Mouse (Mus musculus) retina, postnatal 1 day (tissue): ENCODE data around the gene Cpeb4.

Source experiments
- DNase-seq: peaks from one replicate; pipeline ENCODE4 v3.0.0-alpha.2; 2012

The Cpeb4 gene

DNA sequence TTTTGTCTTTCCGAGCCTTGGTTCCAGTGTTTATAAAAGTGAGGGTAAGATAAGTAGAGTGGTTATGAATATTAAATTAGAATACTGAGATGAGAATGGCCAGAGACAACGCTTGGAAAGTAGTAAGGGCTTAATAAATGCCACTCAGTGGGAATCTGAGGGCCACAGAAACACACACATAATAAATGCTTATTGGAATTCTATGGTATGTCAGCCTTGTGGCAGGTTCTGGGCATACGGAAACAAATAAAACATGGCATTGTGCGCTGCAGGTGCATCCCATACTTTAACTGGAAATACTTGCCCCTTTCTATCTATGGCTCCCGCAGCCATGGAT is 24.6 kb upstream of the Cpeb4 start:
- DNase-seq: no peak

DNA sequence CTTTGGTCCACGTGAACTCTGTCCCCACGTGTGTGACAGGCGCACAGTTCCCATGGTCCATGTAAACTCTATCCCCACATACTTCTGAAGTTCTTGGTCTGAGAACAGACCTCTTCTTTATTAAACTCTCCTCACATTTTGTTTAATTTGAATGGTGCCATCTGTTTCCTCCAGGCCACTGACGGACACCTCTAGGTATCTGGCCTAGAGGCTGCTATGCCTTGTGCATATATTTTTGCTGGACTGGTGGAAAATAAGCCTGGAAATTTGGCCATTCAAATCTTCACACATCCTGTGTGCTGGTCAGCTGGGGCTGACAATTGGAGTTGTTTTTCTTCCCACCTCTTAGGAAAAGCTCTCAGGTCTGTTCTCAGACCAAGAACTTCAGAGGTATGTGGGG is 23.3 kb upstream of the Cpeb4 start:
- DNase-seq: no peak

DNA sequence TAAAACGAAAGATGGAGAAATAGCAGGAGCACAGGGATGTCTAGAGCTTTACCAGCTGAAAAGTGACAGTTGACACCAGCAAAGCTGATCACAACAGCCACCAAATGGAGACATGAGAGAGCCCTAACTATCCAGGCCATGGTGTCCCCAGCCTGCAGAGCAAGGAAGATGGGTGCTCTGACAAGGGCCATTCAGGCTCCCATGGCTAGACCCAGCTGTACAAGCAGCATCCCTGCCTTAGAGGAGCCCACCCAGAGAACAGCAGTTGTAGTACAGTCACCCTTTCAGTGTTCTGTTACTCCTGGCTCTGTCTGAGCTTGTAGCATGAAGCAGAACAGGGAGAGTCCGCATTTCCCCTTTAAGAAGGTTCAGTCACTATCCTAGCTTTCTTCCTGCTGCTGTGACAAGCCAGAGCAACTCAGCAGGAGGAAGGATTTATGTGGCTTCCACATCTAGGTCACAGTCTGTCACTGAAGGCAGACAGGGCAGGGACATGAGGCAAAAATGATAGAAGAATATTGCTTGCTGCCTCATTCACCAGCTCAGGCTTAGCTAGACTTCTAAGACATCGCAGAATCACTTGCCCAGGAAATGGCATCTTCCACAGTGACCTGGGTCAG is 21.7 kb upstream of the Cpeb4 start:
- DNase-seq: peak; percentile 66

DNA sequence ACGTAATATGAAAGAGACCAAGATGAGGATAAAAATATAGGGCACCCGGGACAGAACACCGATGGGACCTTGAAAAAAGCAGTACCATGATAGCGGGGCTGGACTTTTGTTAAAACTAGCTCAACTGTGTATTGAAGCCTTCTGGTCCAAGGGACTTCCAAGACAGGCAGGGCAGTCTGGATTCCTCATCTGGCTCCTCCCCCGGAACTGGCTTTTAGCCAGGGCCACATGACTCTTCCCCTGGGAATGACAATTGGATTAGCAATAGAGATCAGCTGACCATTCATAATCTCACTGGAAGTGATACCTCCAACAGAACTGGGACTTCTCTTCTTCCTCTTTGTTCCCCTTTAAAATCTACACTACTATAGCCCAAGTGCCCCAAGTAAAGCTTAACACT is 21.0 kb upstream of the Cpeb4 start:
- peak; percentile 87 for DNase-seq

DNA sequence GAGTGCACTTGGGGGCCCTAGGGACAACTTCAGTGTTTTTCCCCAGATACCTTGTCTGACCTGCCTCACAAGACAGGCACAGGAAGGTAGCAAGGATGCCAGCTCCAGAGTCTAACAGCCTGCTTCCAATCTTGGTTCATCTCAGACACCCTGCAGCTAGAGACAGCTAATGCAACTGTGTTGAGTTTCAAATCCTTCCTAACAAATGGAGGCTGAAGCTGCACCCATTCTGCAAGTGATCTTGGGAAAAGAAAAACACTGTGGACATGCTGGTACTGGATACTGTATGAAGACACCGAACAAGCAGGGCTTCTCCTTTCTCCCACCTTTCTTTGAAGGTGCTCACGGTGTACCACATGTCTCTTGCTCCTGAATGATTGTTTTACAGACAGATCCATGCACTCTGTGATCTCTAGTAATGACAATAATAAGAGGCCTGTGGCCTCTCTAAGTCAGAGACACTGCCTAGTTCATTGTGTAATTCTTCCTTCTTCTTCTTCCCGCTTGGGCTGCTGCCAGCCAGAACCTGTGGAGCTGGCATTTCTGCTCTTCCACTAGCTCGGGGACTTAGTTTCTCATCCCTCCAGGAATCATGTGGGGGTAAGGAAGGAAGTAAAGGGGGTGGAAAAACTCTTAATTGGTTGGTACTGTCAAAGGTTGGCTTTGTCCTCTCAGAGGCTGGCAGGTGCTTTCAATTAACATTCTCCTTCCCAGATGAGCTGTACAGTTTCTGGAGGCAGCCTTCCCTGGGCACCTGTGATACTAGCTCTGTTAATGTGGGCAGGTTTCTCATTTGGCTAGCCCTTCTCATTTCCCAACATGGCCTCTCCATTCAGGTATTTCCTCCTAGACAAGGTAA is 20.1 kb upstream of the Cpeb4 start:
- DNase-seq: no peak

DNA sequence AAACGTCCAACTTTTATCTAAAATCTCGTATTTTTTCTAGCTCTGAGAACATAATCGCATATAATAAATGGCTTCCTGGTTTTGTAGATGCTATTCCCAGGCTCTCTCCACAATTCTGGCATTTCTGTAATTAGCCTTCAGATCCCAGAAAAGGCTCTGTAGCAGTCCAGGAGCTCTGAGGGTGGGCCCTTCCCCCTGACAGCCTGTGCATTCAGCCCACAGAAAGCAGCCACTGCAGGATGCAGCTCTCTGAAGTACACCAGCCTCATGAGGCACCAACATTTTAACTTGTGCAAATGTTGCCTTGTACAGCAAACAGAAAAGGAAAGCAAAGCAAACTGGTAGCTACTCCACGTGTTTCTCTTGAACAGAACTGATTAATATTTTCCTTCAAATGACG is 17.1 kb upstream of the Cpeb4 start:
- DNase-seq: no peak

DNA sequence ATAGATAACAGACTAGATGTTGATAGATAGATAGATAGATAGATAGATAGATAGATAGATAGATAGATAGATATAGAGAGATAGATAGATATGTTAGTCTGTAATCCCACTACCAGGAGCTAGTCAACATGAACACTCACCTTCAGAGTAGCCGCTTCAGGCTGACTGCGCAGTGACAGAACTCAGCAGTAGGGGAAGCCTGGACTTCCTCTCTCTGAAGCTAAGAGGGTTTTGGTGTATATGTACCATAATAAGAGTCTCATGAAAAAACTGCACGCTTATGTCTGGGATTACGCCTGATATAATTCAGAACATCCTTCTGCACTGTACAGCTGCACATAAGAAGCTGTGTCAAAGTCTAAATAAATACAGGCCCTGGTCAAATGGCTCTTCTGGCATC is 14.5 kb upstream of the Cpeb4 start:
- no peak for DNase-seq

DNA sequence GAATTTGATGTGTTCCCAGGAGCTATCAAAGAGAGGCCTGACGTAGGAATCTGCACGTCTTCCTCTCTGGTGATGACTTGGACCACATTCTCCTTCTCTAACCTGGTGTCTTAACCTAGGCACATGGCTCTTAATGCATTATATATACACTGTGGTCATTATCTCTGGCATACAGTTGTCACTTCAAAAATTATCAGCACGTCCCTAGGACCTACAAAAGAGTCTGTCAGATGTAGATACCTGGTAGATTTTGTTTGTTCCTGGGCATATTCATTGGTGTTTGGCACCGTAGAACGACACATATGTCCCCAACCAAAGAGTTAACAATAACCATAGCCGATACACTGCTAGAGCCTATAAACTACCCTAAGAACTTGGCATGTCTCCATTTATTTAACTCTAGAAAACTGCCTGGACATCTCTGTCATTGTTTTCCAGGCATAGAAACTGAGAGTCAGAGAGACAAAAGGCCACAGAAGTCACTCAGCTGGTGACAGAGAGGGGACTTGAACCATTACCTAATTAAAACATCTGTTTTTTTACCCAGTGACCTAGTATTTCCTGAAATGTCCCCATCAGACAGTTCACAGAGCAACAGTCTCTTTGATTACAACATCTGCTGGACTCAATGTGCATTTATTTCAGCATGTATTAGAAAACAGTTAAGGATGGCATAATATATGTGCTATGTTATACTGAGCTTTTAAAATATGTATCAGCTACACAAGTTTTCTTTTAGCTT is 10.7 kb upstream of the Cpeb4 start:
- DNase-seq: no peak

DNA sequence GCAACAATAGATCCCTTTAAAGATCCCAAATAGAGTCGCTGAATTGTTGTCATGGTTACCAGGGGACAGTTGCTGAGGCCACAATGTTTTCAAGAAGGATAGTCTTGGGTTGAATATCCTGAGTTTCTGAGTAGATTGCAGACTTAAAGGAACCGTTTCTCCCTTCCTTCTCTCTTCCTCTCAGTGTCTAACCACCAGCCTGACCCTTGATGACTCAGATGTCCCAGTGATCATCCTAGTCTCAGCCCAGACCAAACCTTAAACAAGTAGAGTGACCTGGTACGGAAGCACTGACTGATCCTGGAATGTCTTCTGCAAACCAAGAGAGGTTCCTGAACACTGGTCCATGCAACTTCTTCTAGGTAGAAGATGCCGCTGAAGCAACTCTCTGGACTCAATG is 4.0 kb upstream of the Cpeb4 start:
- DNase-seq: no peak

DNA sequence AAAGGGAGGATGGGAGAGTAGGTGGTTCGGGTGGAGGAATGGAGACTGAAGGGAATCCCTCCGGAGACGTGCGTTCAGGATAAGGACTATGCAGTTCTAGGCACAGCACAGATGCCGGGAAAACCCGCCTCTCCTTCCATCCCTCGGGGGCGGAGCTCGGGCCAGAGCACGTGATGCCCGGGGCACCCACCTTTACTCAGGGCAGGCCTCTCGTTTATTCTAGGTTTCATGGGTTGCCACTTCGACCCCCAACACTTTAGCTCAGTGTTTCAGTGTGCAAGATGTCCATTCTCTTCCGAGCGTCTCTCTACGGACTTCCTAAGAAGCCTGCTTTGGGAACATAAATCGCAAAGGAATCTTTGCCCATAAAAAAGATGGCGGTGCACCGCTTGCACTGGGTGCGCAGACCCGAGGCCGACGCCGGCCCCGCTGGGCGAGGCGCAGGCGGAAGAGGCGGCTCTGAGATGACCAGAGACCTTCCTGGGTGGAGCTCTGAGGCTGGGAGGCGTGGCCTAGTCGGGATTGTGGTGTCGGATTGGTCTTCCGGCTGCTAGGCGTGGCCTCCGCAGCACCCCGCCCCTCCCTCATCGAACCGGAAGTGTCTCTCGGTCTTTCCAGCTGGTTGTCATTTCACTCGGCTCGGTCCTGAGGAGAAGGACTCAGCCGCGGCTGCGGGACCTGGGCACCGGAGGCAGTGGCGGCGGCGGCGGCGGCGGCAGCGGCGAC is 1.6 kb upstream of the Cpeb4 start:
- DNase-seq: peak; percentile 100

DNA sequence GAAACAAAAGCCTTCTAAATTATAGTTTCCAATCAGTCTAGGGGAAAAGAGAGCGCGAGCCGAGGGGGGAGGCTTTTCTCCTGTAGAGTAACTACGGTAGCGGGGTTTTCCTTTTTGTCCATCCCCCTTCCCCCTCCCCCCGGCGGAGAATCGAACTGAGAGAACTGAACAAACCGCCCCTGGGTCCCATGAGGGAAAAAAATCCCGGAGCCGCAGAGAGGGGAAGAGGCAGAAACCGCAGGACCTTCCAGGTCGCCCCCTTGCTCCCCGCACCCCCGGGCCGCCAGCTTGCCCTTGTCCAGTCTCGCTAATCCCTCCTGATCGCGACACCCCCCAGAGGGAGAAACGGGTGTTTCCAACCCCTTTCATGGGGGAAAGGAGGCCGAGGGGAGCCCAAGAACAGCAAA is 873 bp upstream of the Cpeb4 start:
- peak; percentile 62 for DNase-seq

DNA sequence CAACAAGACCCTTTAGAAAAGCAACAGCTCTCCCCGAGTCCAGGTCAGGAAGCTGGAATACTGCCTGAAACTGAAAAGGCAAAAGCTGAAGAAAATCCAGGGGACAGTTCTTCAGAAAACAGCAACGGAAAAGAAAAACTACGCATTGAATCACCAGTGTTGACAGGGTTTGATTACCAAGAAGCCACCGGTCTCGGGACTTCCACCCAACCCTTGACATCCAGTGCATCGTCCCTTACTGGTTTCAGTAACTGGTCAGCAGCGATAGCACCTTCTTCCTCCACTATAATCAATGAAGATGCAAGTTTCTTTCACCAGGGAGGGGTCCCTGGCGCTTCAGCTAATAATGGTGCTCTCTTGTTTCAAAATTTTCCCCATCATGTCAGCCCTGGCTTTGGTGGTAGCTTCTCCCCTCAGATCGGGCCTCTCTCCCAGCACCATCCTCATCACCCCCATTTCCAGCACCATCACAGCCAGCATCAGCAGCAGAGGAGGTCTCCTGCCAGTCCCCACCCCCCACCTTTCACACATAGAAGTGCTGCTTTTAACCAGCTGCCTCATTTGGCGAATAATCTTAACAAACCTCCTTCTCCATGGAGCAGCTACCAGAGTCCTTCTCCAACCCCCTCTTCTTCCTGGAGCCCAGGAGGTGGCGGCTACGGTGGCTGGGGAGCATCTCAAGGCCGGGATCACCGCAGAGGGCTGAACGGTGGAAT is 693 bp downstream of the Cpeb4 start:
- DNase-seq: peak; percentile 12

DNA sequence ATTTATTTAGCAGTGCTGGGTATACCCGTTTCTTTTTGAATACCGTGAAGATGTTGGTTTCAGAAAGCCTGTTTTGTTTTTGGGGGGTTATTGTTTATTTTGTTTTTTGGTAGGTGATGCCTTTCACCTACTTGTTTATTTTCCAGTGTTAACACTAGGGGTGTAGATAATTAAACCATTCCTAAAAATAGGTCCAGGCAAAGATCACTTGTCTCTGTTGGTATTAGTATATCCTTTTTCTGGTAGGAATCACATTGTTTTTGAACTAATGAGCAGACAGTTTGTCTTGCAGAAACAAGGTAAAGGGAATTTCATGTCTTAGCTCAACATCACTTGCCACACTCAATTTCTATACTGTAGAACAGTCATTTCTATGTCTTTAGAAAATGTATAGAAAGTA is 2.1 kb downstream of the Cpeb4 start:
- no peak for DNase-seq

DNA sequence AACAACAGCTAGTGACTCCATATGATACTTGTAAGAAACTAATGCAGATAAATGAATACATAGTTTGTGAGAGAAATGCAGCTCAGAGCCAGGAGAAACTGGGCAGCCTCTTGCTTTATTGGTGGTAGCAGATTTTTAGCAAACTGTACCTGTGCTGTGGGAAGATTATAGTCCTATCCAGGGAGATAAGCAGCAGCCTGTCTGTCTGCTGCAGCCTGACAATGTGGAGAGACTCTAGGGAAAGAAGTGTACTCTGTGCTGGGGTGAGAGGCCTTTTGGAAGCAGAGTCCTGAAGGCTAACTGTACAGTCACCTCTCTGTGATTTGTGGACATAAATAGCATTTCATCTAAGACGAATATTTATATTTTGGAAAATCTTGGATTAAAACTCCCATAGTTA is 11.7 kb downstream of the Cpeb4 start:
- no peak for DNase-seq

DNA sequence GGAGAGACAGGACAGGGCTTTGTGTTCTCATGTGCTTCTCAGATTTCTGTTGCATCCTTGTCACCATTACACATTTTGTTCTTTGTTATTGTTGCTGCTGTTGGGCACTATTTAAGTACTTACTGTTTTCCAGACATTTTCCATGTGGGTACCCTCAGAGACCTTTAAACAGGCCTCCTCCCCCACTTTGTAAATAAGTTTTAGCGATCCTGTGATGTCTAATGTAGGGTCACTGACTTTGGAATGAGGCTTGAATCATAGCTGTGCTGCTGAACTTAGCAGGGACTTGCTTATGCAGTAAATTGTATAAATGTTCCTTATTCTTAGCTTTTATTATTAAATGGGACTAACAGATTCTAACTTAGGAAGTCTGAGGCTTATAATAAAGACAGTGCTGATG is 13.8 kb downstream of the Cpeb4 start:
- DNase-seq: no peak

DNA sequence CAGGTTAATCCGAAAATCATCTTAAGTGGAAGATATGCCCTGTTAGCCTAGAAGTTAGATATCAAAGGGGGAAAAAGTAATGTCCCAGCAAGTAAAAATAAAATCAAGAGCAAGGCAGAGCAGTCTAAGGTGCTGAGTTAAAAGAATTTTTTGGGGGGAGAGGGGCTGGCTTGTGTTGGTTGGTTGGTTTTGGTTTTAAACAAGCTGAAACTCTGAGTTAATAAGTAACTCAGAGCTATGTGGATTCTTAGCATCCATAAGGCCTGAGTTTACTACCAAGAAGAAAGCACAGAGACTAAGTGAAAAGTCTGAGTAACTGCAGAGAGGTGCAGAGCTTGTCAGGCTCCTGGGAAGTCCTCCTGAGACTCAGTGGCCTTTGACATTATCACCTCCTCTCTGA is 16.2 kb downstream of the Cpeb4 start:
- DNase-seq: no peak

DNA sequence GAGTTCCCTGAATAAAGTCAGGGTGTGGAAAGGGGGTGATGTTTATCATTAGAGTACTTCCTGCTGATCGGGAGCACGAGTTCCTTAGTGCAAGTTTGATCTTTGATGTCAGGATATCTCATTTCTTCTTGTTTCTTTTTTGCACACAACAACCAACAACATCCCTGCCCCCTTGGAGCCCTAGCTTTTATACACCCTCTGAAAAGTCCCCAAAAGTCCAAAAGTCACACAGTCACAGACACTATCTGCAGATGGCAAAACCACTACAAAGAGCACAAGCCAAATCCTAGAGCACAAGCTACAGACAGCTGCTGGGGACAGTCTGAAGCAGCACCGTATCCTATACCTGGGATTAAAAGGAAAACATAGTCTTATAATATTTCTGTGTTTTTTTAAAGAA is 20.1 kb downstream of the Cpeb4 start:
- no peak for DNase-seq

DNA sequence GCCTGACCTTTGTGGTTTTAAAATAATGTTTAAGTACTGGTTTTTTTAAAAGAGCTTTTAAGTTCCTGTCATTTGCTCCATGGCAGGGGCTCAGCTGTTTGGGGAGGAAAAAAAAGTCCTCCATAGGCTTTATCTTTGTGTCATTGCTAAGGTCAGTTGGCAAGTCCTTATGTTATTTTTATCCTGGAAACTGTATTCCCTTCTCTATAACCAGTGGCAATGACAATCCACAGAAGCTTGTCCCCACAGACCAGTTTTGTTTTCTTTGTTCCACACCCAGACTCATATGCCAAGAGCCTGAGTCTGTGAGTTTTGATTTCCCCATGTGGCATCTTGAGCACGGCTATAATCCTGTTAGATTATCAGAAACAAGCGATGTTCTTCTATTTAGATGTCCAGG is 21.6 kb downstream of the Cpeb4 start:
- DNase-seq: no peak

DNA sequence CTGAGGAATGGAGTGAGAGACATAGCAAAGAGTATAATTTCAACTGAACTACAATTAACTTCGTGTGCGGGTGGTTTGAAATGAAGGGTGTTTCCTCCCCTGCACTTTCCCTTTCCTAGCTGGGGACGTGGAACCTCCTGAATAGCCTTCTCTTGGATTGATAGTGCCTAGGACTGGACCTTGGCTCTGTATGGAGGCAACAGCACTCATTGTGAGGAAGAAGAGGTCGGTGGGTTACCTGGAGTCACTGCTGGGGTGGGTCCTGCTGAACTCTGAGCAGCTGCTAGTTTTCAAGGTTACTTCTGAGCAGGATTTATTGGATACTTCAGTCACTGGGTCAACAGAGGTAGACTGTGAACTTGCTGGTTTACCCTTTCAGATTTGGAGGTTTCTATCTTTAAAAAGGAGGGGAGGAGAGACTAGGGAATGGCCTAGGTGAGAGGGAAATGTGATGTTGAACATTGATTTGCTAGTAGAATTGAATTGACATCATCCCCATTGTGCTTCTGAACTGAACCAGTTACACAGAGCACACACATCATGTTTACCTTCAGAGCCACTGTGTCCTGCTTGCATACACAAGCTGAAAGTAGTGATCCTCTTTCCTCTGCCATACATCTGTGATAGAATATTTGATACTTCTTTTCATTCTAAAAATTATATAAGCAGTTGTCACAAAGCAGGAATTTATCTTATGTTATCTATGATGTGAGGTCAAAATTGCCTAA is 24.2 kb downstream of the Cpeb4 start:
- DNase-seq: no peak

DNA sequence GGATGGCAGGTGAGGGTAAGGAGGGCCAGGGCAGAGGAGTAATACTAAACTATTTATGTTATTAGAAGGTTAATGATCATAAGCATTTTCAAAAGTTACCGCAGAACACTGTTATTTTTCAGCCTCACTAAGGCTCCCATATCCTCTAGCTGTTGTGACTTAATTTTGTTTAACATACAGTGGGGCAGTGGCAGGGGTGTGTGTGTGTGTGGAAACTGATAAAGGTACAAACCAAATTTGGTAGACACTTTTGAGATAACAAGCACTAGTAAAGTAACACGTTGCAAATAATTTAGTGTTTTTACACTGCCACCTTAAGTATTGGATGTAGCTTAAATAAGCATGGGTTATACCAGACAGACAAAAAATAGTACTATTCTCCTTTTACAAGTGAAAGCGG is 24.9 kb downstream of the Cpeb4 start:
- no peak for DNase-seq

DNA sequence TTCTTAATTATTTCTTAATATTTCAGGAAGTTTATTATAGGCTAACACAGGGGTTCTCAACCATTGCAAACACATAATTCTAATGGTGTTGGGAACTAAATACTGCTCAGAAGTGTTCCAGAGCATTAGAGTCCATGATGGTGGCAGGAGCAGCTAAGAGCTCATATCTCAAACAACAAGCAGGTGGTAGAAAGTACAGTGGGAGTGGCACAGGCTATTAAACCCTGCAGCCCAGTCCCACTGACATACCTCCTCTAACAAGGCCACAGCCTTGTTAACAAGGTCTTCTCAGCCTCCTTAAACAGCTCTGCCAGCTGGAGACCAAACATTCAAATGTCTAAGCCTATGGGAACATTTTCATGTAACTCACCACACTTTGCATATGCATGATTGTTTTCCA is 27.2 kb downstream of the Cpeb4 start:
- no peak for DNase-seq

DNA sequence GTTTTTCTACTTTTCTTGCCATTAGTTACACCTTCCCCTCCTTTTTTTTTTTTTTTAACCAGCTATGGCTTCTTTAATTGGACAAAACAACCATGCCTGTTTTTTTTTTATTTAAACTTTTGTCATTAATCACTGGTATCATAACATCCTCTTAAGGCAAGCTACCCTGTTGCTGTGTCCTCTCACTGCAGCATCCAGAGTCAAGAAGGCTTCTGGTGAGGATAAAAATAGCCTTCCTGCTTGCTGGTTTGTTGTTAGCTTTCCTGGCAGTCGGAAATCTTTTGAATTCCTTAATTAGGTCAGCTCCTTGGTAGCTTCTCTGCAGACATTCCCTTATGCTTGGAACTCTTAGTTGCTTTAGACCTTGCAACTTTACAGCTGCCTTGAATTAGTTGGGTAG is 28.7 kb downstream of the Cpeb4 start:
- peak; percentile 8 for DNase-seq
